Mouse (Mus musculus) liver, embryonic 11.5 days (tissue): ENCODE data around the gene Dbnl. TPM values are rescaled to one million over a fixed set of nuclear protein-coding genes. Genes with fewer than 3 reads are reported as not detected.

ENCODE experiments used
- ATAC-seq: fragments of 200-750 bp; cut with Nextera tagmentation; replicated peaks from 2 replicates; pipeline ENCODE4 v1.8.0; 2017; ENCODE audit warnings: moderate number of reproducible peaks, mild to moderate bottlenecking, moderate TSS enrichment, moderate library complexity; ENCODE audit not compliant: low FRiP score
- DNase-seq: peaks from one replicate; pipeline ENCODE4 v3.0.0-alpha.2; 2017; ENCODE audit warnings: low spot score
- H3K27ac ChIP-seq: fragments of 300-500 bp; sonication (generic); 2 replicates; pipeline ENCODE4 v1.5.1; 2014; ENCODE audit warnings: mild to moderate bottlenecking, low read depth, low read length, control low read depth
- H3K27me3 ChIP-seq: fragments of 300-500 bp; sonication (generic); replicated peaks from 2 replicates; pipeline ENCODE4 v1.6.1; 2014; ENCODE audit warnings: low read length, mixed read lengths; ENCODE audit not compliant: control insufficient read depth, insufficient read depth
- H3K36me3 ChIP-seq: fragments of 300-500 bp; sonication (generic); 2 replicates; pipeline ENCODE4 v1.6.1; 2014; ENCODE audit warnings: mild to moderate bottlenecking, low read length, moderate library complexity, mixed read lengths; ENCODE audit not compliant: control insufficient read depth, insufficient read depth
- H3K4me1 ChIP-seq: fragments of 300-500 bp; sonication (generic); replicated peaks from 2 replicates; pipeline ENCODE4 v1.6.1; 2014; ENCODE audit warnings: low read length, mixed read lengths; ENCODE audit not compliant: control insufficient read depth, insufficient read depth
- H3K4me2 ChIP-seq: fragments of 300-500 bp; sonication (generic); 2 replicates; pipeline ENCODE4 v1.6.1; 2014; ENCODE audit warnings: mild to moderate bottlenecking, control low read depth, moderate library complexity
- H3K4me3 ChIP-seq: fragments of 300-500 bp; sonication (generic); 2 replicates; pipeline ENCODE4 v1.5.1; 2014; ENCODE audit warnings: low read depth, low read length, control low read depth
- H3K9ac ChIP-seq: fragments of 300-500 bp; sonication (generic); 2 replicates; pipeline ENCODE4 v1.6.1; 2014; ENCODE audit warnings: low read depth, low read length, control low read depth
- H3K9me3 ChIP-seq: fragments of 300-500 bp; sonication (generic); 2 replicates; pipeline ENCODE4 v1.6.1; 2016; ENCODE audit warnings: low read length, inconsistent platforms, mixed read lengths; ENCODE audit not compliant: control insufficient read depth
- WGBS: fragments of 180-500 bp; shearing (Covaris S2); extraction: QIAGEN DNeasy Blood & Tissue Kit; methylation state at CpG from one replicate; pipeline ENCODE4 v1.1.7; 2014; 5-methylcytosine and 5-hydroxymethylcytosine counted together
- polyA plus RNA-seq: library from polyadenylated mRNA; unstranded; fragments of >200 nt; fragmentation: Nextera tagmentation; extraction: Ambion mirVana; gene quantifications from 2 replicates; pipeline ENCODE4 v1.2.1, GENCODE M21; 2014

The Dbnl gene
- polyA plus RNA-seq, 1 experiment from 2014 or later, result 104 TPM

DNA sequence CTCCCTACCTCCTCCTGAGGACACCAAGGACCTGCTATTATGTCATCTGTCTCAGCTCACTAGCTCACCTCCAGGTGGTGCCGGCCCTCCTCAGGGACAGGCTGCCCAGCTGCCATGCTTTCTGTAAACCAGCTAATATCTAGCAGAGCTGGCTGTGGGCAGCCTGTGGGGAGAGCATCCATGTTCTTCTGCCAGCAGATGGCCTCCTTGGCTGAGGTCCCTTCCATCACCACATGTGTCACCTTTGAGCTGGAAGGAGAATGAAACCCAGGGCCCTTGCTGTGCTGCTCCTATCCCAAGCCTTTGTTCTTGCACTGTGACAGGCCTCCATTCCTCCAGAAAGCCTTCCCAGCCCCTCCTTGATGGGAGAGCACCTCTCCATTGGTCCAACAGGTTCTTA is 47.8 kb downstream of the Dbnl start:
- Histone ChIP-seq H3K4me3 (no peak overlapping the region), H3K36me3 (peaks cover 4% of the 10 kb centered on the region; the same call in 1 of the 2 replicates), H3K27me3 (no peaks in the 10 kb centered on the region), H3K4me2 (no peak overlapping the region; the same call in 1 of the 2 replicates), H3K4me1 (peaks cover 10% of the 10 kb centered on the region), H3K9ac (no peak overlapping the region), H3K27ac (no peak overlapping the region), H3K9me3 (no peaks in the 10 kb centered on the region)
- 63% methylated on average over 1 of the region's 1 CpGs for WGBS
- ATAC-seq, result no peak
- DNase-seq, result no peak

GRCm38 (mm10) chr11:5837251-5838246 is 49.3 kb downstream of the Dbnl start, which contains the start of gene Polm:
Gene Polm (minus strand): TSS chr11:5838016.
- peak; percentile 96 for ATAC-seq
- peak within 1 kb of the TSS; percentile 49 for H3K27ac ChIP-seq

GRCm38 (mm10) chr11:5840346-5840745 is 52.1 kb downstream of the Dbnl start:
- Histone ChIP-seq H3K9ac (no peak overlapping the region), H3K4me3 (no peak overlapping the region), H3K4me1 (peaks cover 10% of the 10 kb centered on the region), H3K36me3 (no peaks in the 10 kb centered on the region; the same call in 1 of the 2 replicates), H3K27me3 (no peaks in the 10 kb centered on the region), H3K9me3 (no peaks in the 10 kb centered on the region), H3K27ac (no peak overlapping the region), H3K4me2 (no peak overlapping the region)
- DNase-seq (no peak), ATAC-seq (no peak)
- WGBS, result 82% methylated on average over 7 of the region's 7 CpGs

More at GRCm38 (mm10) chr11:5837251-5838246, 49.3 kb downstream of the Dbnl start, which contains the start of gene Polm:
- peak within 1 kb of the TSS; percentile 87 for H3K4me3 ChIP-seq
- no peaks in the 10 kb centered on the region for H3K9me3 ChIP-seq
- no peaks in the 10 kb centered on the region for H3K27me3 ChIP-seq
- WGBS, result 1% methylated on average over 63 of the region's 63 CpGs
- H3K9ac ChIP-seq, result peak within 1 kb of the TSS; percentile 84
- H3K4me2 ChIP-seq, result peak within 1 kb of the TSS; percentile 93
- peak; percentile 90 for DNase-seq
- peaks cover 10% of the 10 kb centered on the region for H3K4me1 ChIP-seq
- H3K36me3 ChIP-seq, result peaks cover 4% of the 10 kb centered on the region; the same call in 1 of the 2 replicates

GRCm38 (mm10) chr11:5841751-5842150 is 53.5 kb downstream of the Dbnl start:
- no peaks in the 10 kb centered on the region for H3K27me3 ChIP-seq
- peaks cover 6% of the 10 kb centered on the region for H3K4me1 ChIP-seq
- no peak for ATAC-seq
- no peak for DNase-seq
- no peaks in the 10 kb centered on the region for H3K36me3 ChIP-seq
- no peak overlapping the region for H3K9ac ChIP-seq
- H3K27ac ChIP-seq, result no peak overlapping the region
- WGBS, result 97% methylated on average over 2 of the region's 2 CpGs
- H3K4me3 ChIP-seq, result no peak overlapping the region
- H3K4me2 ChIP-seq, result no peak overlapping the region
- H3K9me3 ChIP-seq, result no peaks in the 10 kb centered on the region

- DNase-seq (no peak), ATAC-seq (no peak)
- Histone ChIP-seq H3K9me3 (no peaks in the 10 kb centered on the region), H3K9ac (no peak overlapping the region), H3K36me3 (no peaks in the 10 kb centered on the region), H3K27ac (no peak overlapping the region), H3K4me3 (no peak overlapping the region), H3K4me1 (no peaks in the 10 kb centered on the region), H3K27me3 (no peaks in the 10 kb centered on the region), H3K4me2 (no peak overlapping the region)
- WGBS, result 84% methylated on average over 3 of the region's 3 CpGs
These were observed 54.8 kb downstream of the Dbnl start for GRCm38 (mm10) chr11:5843131-5843530.

DNA sequence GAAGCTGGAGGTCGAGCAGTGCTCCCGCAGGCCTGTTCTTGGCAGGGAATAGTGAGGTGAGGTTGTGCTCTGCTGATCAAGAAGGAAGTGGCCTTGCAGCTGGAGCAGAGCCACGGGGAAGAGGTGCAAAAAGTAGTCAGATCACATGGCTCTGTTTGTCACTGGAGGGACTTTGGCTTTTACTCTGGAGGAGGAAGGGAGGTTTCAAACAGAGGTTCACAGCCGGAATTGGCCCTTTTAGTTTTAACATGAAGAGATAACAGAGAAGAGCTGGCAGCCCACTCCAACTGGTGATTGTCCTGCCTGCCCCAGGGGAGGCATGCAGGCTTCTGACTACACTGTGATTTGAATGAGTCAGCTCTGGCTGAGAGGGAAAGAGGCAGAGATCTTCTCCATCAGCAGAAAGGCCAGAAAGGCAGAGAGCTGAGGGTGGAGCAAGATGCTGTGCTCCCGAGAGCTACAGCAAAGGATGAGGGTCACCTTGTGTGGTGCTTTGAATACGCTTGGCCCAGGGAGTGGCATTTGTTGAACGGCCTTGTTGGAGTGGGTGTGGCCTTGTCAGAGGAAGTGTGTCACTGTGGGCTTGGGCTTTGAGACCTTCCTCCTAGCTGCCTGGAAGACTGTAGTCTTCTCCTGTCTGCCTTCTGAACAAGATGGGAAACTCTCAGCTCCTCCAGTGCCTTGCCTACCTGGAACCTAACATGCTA is 58.5 kb downstream of the Dbnl start:
- Histone ChIP-seq H3K36me3 (no peaks in the 10 kb centered on the region), H3K27ac (peak overlapping the region; percentile 9; the same call in 1 of the 2 replicates), H3K9ac (no peak overlapping the region), H3K4me1 (no peaks in the 10 kb centered on the region), H3K27me3 (no peaks in the 10 kb centered on the region), H3K4me2 (no peak overlapping the region), H3K9me3 (no peaks in the 10 kb centered on the region), H3K4me3 (no peak overlapping the region)
- WGBS, result 59% methylated on average over 7 of the region's 7 CpGs
- DNase-seq (no peak), ATAC-seq (no peak)

DNA sequence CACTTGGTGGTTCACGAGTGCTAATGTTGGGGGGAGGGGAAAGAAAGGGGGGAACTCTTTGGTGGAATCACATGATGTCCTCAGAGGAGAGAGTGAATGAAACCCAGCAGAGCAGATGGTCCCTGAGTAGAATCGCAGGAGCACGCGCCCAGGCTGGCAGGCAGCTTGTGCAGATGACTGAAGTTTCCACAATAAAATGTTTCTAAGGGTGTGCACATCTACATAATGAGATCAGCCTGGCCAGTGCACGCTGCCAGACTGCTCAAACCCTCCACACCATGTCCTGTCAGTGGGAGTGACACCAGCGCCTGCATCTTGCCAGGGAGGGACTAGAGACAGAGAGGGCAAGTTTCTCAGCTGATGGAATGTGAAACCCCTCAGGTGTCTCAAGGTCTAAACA is 60.5 kb downstream of the Dbnl start:
- H3K9ac ChIP-seq, result no peak overlapping the region
- no peak overlapping the region for H3K4me2 ChIP-seq
- no peak for DNase-seq
- no peaks in the 10 kb centered on the region for H3K27me3 ChIP-seq
- no peak overlapping the region for H3K4me3 ChIP-seq
- H3K27ac ChIP-seq, result no peak overlapping the region
- no peaks in the 10 kb centered on the region for H3K4me1 ChIP-seq
- ATAC-seq, result no peak
- WGBS, result 63% methylated on average over 6 of the region's 6 CpGs
- no peaks in the 10 kb centered on the region for H3K36me3 ChIP-seq
- no peaks in the 10 kb centered on the region for H3K9me3 ChIP-seq

GRCm38 (mm10) chr11:5849316-5849715 is 61.0 kb downstream of the Dbnl start:
- Histone ChIP-seq H3K4me2 (no peak overlapping the region), H3K36me3 (no peaks in the 10 kb centered on the region), H3K9me3 (no peaks in the 10 kb centered on the region), H3K27ac (no peak overlapping the region), H3K4me1 (no peaks in the 10 kb centered on the region), H3K4me3 (no peak overlapping the region), H3K9ac (no peak overlapping the region), H3K27me3 (no peaks in the 10 kb centered on the region)
- ATAC-seq (no peak), DNase-seq (no peak)
- 58% methylated on average over 2 of the region's 2 CpGs for WGBS
